In genomic region chr2:174010038-174010437, GRCm38 (mm10) we compare ENCODE assay signal across 18 mouse cellular contexts.
DNase-seq lines count a peak whose midpoint lies in the region; ATAC-seq and TF ChIP-seq lines count a peak whose summit lies in the region.
"Had no signal": no experiment of that assay in that cellular context is flagged by ENCODE, and none has a peak within 500 bp of the region (broad histone marks: within the 10 kb centered on the region; RNA-seq: fewer than 3 reads in every experiment).

No protein-coding gene starts in this region.

- no peaks in the 10 kb centered on the region; the same call in 1 of the 2 replicates for H3K27me3 ChIP-seq in limb, embryonic 10.5 days (ENCODE audit: low read depth, poor library complexity, severe bottlenecking)
- H3K27me3 ChIP-seq in stomach, embryonic 14.5 days (ENCODE audit: control insufficient read depth, insufficient read depth, low read length) = no peaks in the 10 kb centered on the region
- H3K27me3 ChIP-seq: embryonic facial prominence, embryonic 15.5 days; heart, embryonic 12.5 days; hindbrain, embryonic 15.5 days had no signal

- no peaks in the 10 kb centered on the region for H3K36me3 ChIP-seq in limb, embryonic 10.5 days
- no peaks in the 10 kb centered on the region for H3K36me3 ChIP-seq in stomach, embryonic 14.5 days (ENCODE audit: control insufficient read depth, insufficient read depth, low read length)
- H3K36me3 ChIP-seq: embryonic facial prominence, embryonic 15.5 days; forebrain, embryonic 10.5 days; heart, embryonic 12.5 days; hindbrain, embryonic 15.5 days had no signal

- ATAC-seq in stomach, embryonic 14.5 days (ENCODE audit: insufficient number of reproducible peaks, insufficient read depth, low FRiP score, low read depth) = no peak
- ATAC-seq: forebrain, embryonic 14.5 days; inflammation-experienced regulatory T-cells, adult 6 months had no signal

- peak; percentile 17 for DNase-seq in gastrocnemius, postnatal 14 days
- no peak for DNase-seq in gastrocnemius, postnatal 36 days
- DNase-seq in limb, embryonic 10.5 days (ENCODE audit: low spot score) = no peak
- no peak for DNase-seq in lung, adult 2 months
- no peak for DNase-seq in neural tube, embryonic 10.5 days (ENCODE audit: extremely low spot score, low spot score)
- DNase-seq in frontal cortex, adult 2 months (ENCODE audit: extremely low spot score in 1 of 2, low spot score in 1 of 2) = no peak
- DNase-seq: adrenal gland, postnatal 10 days; cerebellum, adult 11-12 months; cerebellum, adult 9-10 months; cerebellum, postnatal 25 days had no signal

- no peak for TF ChIP-seq POLR2A in lung, adult 2 months (IDR thresholded peaks at IDR 0.05; ENCODE audit: borderline replicate concordance, extremely low read depth, low read depth, low read length)

- H3K4me3 ChIP-seq in limb, embryonic 10.5 days = no peak overlapping the region
- no peak overlapping the region for H3K4me3 ChIP-seq in stomach, embryonic 14.5 days (ENCODE audit: low read depth, low read length)
- no peak overlapping the region for H3K4me3 ChIP-seq in lung, adult 2 months (replicated peaks; ENCODE audit: extremely low read depth, low read depth, low read length)
- H3K4me3 ChIP-seq: embryonic facial prominence, embryonic 15.5 days; erythroblast, embryonic 14.5 days; forebrain, embryonic 10.5 days; heart, embryonic 12.5 days; hindbrain, embryonic 15.5 days had no signal

- TF ChIP-seq CTCF in lung, adult 2 months (IDR thresholded peaks at IDR 0.05; ENCODE audit: insufficient read depth, low read length) = no peak

- WGBS in limb, embryonic 10.5 days = 65% methylated on average over 3 of the region's 3 CpGs
- WGBS in stomach, embryonic 14.5 days = 71% methylated on average over 3 of the region's 3 CpGs
- WGBS in lung, adult 2 months = 65% methylated on average over 3 of the region's 3 CpGs

- H3K27ac ChIP-seq in limb, embryonic 10.5 days = 0 out of 2 replicates have a peak overlapping the region, but pooled peaks have one; percentile 37
- H3K27ac ChIP-seq in stomach, embryonic 14.5 days (ENCODE audit: low read length) = peak overlapping the region; percentile 15; the same call in 1 of the 2 replicates
- H3K27ac ChIP-seq: forebrain, embryonic 10.5 days; hindbrain, embryonic 15.5 days had no signal

- no peak overlapping the region for H3K9ac ChIP-seq in stomach, embryonic 14.5 days (replicated peaks; ENCODE audit: low read depth, low read length)
- H3K9ac ChIP-seq: embryonic facial prominence, embryonic 15.5 days; heart, embryonic 12.5 days; hindbrain, embryonic 15.5 days had no signal

- peaks cover 28% of the 10 kb centered on the region for H3K4me1 ChIP-seq in limb, embryonic 10.5 days
- H3K4me1 ChIP-seq in stomach, embryonic 14.5 days (ENCODE audit: control insufficient read depth, insufficient read depth, low read length) = peaks cover 29% of the 10 kb centered on the region
- no peaks in the 10 kb centered on the region for H3K4me1 ChIP-seq in lung, adult 2 months (ENCODE audit: control insufficient read depth, insufficient read depth, low read length)

- intact Hi-C loops in gastrocnemius, postnatal 14 days (cut with DNase I; ENCODE audit: low total_unique reads) = no loop called here
- intact Hi-C loops in gastrocnemius, postnatal 36 days (cut with DNase I) = no loop called here

- H3K9me3 ChIP-seq in limb, embryonic 10.5 days (replicated peaks) = no peaks in the 10 kb centered on the region
- H3K9me3 ChIP-seq in stomach, embryonic 14.5 days (ENCODE audit: control insufficient read depth, low read depth, low read length) = no peaks in the 10 kb centered on the region
- H3K9me3 ChIP-seq: embryonic facial prominence, embryonic 15.5 days; forebrain, embryonic 10.5 days; hindbrain, embryonic 15.5 days had no signal

- H3K4me2 ChIP-seq in stomach, embryonic 14.5 days (replicated peaks; ENCODE audit: low read depth, low read length) = no peak overlapping the region
- H3K4me2 ChIP-seq: embryonic facial prominence, embryonic 15.5 days; heart, embryonic 12.5 days; hindbrain, embryonic 15.5 days had no signal
